ENCODE assay signal across 8 mouse cellular contexts in genomic region chr16:17804449-17804912, GRCm38 (mm10). TPM values are rescaled to one million over a fixed set of nuclear protein-coding genes. Genes with fewer than 3 reads are reported as not detected.
DNase-seq lines count a peak whose midpoint lies in the region; ATAC-seq and TF ChIP-seq lines count a peak whose summit lies in the region.
"Had no signal": no experiment of that assay in that cellular context is flagged by ENCODE, and none has a peak within 500 bp of the region (broad histone marks: within the 10 kb centered on the region; RNA-seq: fewer than 3 reads in every experiment).

No protein-coding gene starts in this region.

- peak overlapping the region; percentile 70 for H3K4me2 ChIP-seq in hindbrain, postnatal 0 days (ENCODE audit: low read depth, low read length)
- peak overlapping the region; percentile 62 for H3K4me2 ChIP-seq in midbrain, embryonic 12.5 days (replicated peaks)

- H3K4me3 ChIP-seq in megakaryocyte, embryonic 14.5 days (replicated peaks) = peak overlapping the region; percentile 91
- peak overlapping the region; percentile 30 for H3K4me3 ChIP-seq in hindbrain, postnatal 0 days (ENCODE audit: low read length)
- peak overlapping the region; percentile 40 for H3K4me3 ChIP-seq in midbrain, embryonic 12.5 days

- DNase-seq in hindbrain, postnatal 0 days (ENCODE audit: low spot score) = no peak
- DNase-seq in urinary bladder, postnatal 36 days (ENCODE audit: low spot score in 2 of 2) = no peak
- no peak for DNase-seq in frontal cortex, adult 2 months (ENCODE audit: extremely low spot score in 1 of 2, low spot score in 1 of 2)

- no peak for TF ChIP-seq CTCF in hindbrain, postnatal 0 days (IDR thresholded peaks at IDR 0.05; ENCODE audit: low read depth)

- H3K4me1 ChIP-seq in megakaryocyte, embryonic 14.5 days = peaks cover 57% of the 10 kb centered on the region
- H3K4me1 ChIP-seq in hindbrain, postnatal 0 days (ENCODE audit: insufficient read depth, low read length) = peaks cover 29% of the 10 kb centered on the region
- H3K4me1 ChIP-seq in midbrain, embryonic 12.5 days = peaks cover 45% of the 10 kb centered on the region

- no peaks in the 10 kb centered on the region; the same call in 1 of the 2 replicates for H3K9me3 ChIP-seq in megakaryocyte, embryonic 14.5 days
- H3K9me3 ChIP-seq in hindbrain, postnatal 0 days (ENCODE audit: low read length) = no peaks in the 10 kb centered on the region
- no peaks in the 10 kb centered on the region for H3K9me3 ChIP-seq in midbrain, embryonic 12.5 days

- H3K36me3 ChIP-seq in megakaryocyte, embryonic 14.5 days (replicated peaks; ENCODE audit: low read length) = no peaks in the 10 kb centered on the region
- H3K36me3 ChIP-seq in hindbrain, postnatal 0 days (ENCODE audit: insufficient read depth, low read length) = no peaks in the 10 kb centered on the region
- H3K36me3 ChIP-seq in midbrain, embryonic 12.5 days = no peaks in the 10 kb centered on the region

- no peak for ATAC-seq in megakaryocyte, adult 5-6 weeks (ENCODE audit: poor library complexity, severe bottlenecking)
- 0 out of 2 replicates have a peak, but pooled peaks have one; percentile 5 for ATAC-seq in common myeloid progenitor, adult 5-6 weeks (replicated peaks; ENCODE audit: low read depth, poor library complexity, severe bottlenecking)
- no peak for ATAC-seq in hindbrain, postnatal 0 days
- no peak for ATAC-seq in midbrain, embryonic 12.5 days (ENCODE audit: low FRiP score, low read depth)

- peaks cover 98% of the 10 kb centered on the region for H3K27me3 ChIP-seq in megakaryocyte, embryonic 14.5 days (replicated peaks)
- H3K27me3 ChIP-seq in hindbrain, postnatal 0 days (ENCODE audit: insufficient read depth, low read length) = peaks cover 57% of the 10 kb centered on the region
- peaks cover 93% of the 10 kb centered on the region for H3K27me3 ChIP-seq in midbrain, embryonic 12.5 days

- no peak overlapping the region for H3K9ac ChIP-seq in hindbrain, postnatal 0 days (replicated peaks; ENCODE audit: low read length)
- H3K9ac ChIP-seq in midbrain, embryonic 12.5 days (replicated peaks) = 0 out of 2 replicates have a peak overlapping the region, but pooled peaks have one; percentile 20

- H3K27ac ChIP-seq in hindbrain, postnatal 0 days = no peak overlapping the region
- no peak overlapping the region for H3K27ac ChIP-seq in midbrain, embryonic 12.5 days (replicated peaks)

- 4% methylated on average over 31 of the region's 33 CpGs for WGBS in hindbrain, postnatal 0 days
- WGBS in midbrain, embryonic 12.5 days = 3% methylated on average over 33 of the region's 33 CpGs

RNA-seq across cellular contexts. Expression of gene Scarf2, which starts 7.4 kb away (rescaled TPM):
- 0.79 and 1.7 TPM in 2 replicates for polyA plus RNA-seq in megakaryocyte, embryonic 14.5 days (2012; ENCODE audit: insufficient read depth, low replicate concordance)
- total RNA-seq in megakaryocyte, adult 5-6 weeks (2015) = 0.07 TPM in 1 of 2 replicates, not detected in the other
- not detected in 2 replicates for total RNA-seq in megakaryocyte, adult 5-6 weeks (2017)
- total RNA-seq in common myeloid progenitor, adult 5-6 weeks (2017) = not detected in 2 replicates
- 15.5 and 15.6 TPM in 2 replicates for total RNA-seq in hindbrain, postnatal 0 days (2014; rRNA removed)
- polyA plus RNA-seq in hindbrain, postnatal 0 days (2015; fragmentation: Nextera tagmentation; extraction: Ambion mirVana) = 2.0 and 2.3 TPM in 2 replicates
- 10.1 and 12.1 TPM in 2 replicates for polyA plus RNA-seq in midbrain, embryonic 12.5 days (2016; fragmentation: Nextera tagmentation; extraction: Ambion mirVana)
- 4.7 and 4.8 TPM in 2 replicates for polyA plus RNA-seq in frontal cortex, adult 2 months (2012; rRNA removed)

RNA-seq across cellular contexts. Expression of gene B830017H08Rik, which starts 28.4 kb away (rescaled TPM):
- 0.13 TPM in 1 of 2 replicates, not detected in the other for polyA plus RNA-seq in megakaryocyte, embryonic 14.5 days (2012; ENCODE audit: insufficient read depth, low replicate concordance)
- not detected in 2 replicates for total RNA-seq in megakaryocyte, adult 5-6 weeks (2015)
- total RNA-seq in megakaryocyte, adult 5-6 weeks (2017) = not detected in 2 replicates
- total RNA-seq in common myeloid progenitor, adult 5-6 weeks (2017) = not detected in 2 replicates
- 6.1 and 9.1 TPM in 2 replicates for total RNA-seq in hindbrain, postnatal 0 days (2014; rRNA removed)
- polyA plus RNA-seq in hindbrain, postnatal 0 days (2015; fragmentation: Nextera tagmentation; extraction: Ambion mirVana) = 6.3 and 6.4 TPM in 2 replicates
- 0.45 and 0.55 TPM in 2 replicates for polyA plus RNA-seq in midbrain, embryonic 12.5 days (2016; fragmentation: Nextera tagmentation; extraction: Ambion mirVana)
- 4.0 and 4.1 TPM in 2 replicates for polyA plus RNA-seq in frontal cortex, adult 2 months (2012; rRNA removed)
- polyA plus RNA-seq: gonadal fat pad, adult 2 months had no signal

RNA-seq across cellular contexts. Expression of gene Car15, which starts 33.7 kb away (rescaled TPM):
- 3.2 TPM in 1 of 2 replicates, not detected in the other for polyA plus RNA-seq in megakaryocyte, embryonic 14.5 days (2012; ENCODE audit: insufficient read depth, low replicate concordance)
- total RNA-seq in megakaryocyte, adult 5-6 weeks (2015) = 4.1 and 6.1 TPM in 2 replicates
- 1.7 and 2.3 TPM in 2 replicates for total RNA-seq in megakaryocyte, adult 5-6 weeks (2017)
- total RNA-seq in common myeloid progenitor, adult 5-6 weeks (2017) = 5.4 TPM in 1 of 2 replicates, not detected in the other
- 3.3 and 7.0 TPM in 2 replicates for total RNA-seq in hindbrain, postnatal 0 days (2014; rRNA removed)
- polyA plus RNA-seq in hindbrain, postnatal 0 days (2015; fragmentation: Nextera tagmentation; extraction: Ambion mirVana) = 1.9 TPM in 2 replicates
- 4.4 and 5.8 TPM in 2 replicates for polyA plus RNA-seq in midbrain, embryonic 12.5 days (2016; fragmentation: Nextera tagmentation; extraction: Ambion mirVana)
- 16.3 and 19.9 TPM in 2 replicates for polyA plus RNA-seq in frontal cortex, adult 2 months (2012; rRNA removed)

RNA-seq across cellular contexts. Expression of gene Klhl22, which starts 45.1 kb away (rescaled TPM):
- 0.65 and 4.0 TPM in 2 replicates for polyA plus RNA-seq in megakaryocyte, embryonic 14.5 days (2012; ENCODE audit: insufficient read depth, low replicate concordance)
- total RNA-seq in megakaryocyte, adult 5-6 weeks (2015) = 5.0 and 6.9 TPM in 2 replicates
- 7.0 and 8.3 TPM in 2 replicates for total RNA-seq in megakaryocyte, adult 5-6 weeks (2017)
- total RNA-seq in common myeloid progenitor, adult 5-6 weeks (2017) = 27.0 and 33.2 TPM in 2 replicates
- total RNA-seq in hindbrain, postnatal 0 days (2014; rRNA removed) = 176 and 190 TPM in 2 replicates
- 69.6 and 80.5 TPM in 2 replicates for polyA plus RNA-seq in hindbrain, postnatal 0 days (2015; fragmentation: Nextera tagmentation; extraction: Ambion mirVana)
- polyA plus RNA-seq in midbrain, embryonic 12.5 days (2016; fragmentation: Nextera tagmentation; extraction: Ambion mirVana) = 52.8 and 57.9 TPM in 2 replicates
- polyA plus RNA-seq in frontal cortex, adult 2 months (2012; rRNA removed) = 88.5 and 106 TPM in 2 replicates

Comparison
In these comparisons a context has a peak if more than half of its experiments do, and no peak if none do; other contexts are left out.
1. H3K4me3 ChIP-seq: peak in every context shown above with its lines; median percentile 91 in megakaryocyte, embryonic 14.5 days; 40 in midbrain, embryonic 12.5 days; 30 in hindbrain, postnatal 0 days.